Mouse (Mus musculus) liver, embryonic 12.5 days (tissue): ENCODE measurements around the gene Nrp1. TPM values are rescaled to one million over a fixed set of nuclear protein-coding genes. Genes with fewer than 3 reads are reported as not detected.

Experiments
- ATAC-seq: fragments of 200-750 bp; cut with Nextera tagmentation; 2 replicates; pipeline ENCODE4 v1.8.0; 2017; ENCODE audit warnings: moderate number of reproducible peaks, mild to moderate bottlenecking, moderate library complexity
- H3K27ac ChIP-seq: fragments of 300-500 bp; sonication (generic); 2 replicates; pipeline ENCODE4 v1.5.1; 2016; ENCODE audit warnings: mild to moderate bottlenecking
- H3K27me3 ChIP-seq: fragments of 300-500 bp; sonication (generic); replicated peaks from 2 replicates; pipeline ENCODE4 v1.6.1; 2016; ENCODE audit warnings: mild to moderate bottlenecking, moderate library complexity
- H3K36me3 ChIP-seq: fragments of 300-500 bp; sonication (generic); 2 replicates; pipeline ENCODE4 v1.6.1; 2016; ENCODE audit warnings: mild to moderate bottlenecking, moderate library complexity
- H3K4me1 ChIP-seq: fragments of 300-500 bp; sonication (generic); 2 replicates; pipeline ENCODE4 v1.6.1; 2016
- H3K4me2 ChIP-seq: fragments of 300-500 bp; sonication (generic); 2 replicates; pipeline ENCODE4 v1.6.1; 2016; ENCODE audit warnings: mild to moderate bottlenecking, moderate library complexity
- H3K4me3 ChIP-seq: fragments of 300-500 bp; sonication (generic); 2 replicates; pipeline ENCODE4 v1.5.1; 2016; ENCODE audit warnings: mild to moderate bottlenecking, moderate library complexity
- H3K9ac ChIP-seq: fragments of 300-500 bp; sonication (generic); 2 replicates; pipeline ENCODE4 v1.6.1; 2016; ENCODE audit warnings: mild to moderate bottlenecking, moderate library complexity
- H3K9me3 ChIP-seq: fragments of 300-500 bp; sonication (generic); replicated peaks from 2 replicates; pipeline ENCODE4 v1.6.1; 2016; ENCODE audit warnings: mild to moderate bottlenecking, moderate library complexity
- WGBS: fragments of 180-500 bp; shearing (Covaris S2); methylation state at CpG from one replicate; pipeline ENCODE4 v1.1.7; 2016; ENCODE audit not compliant: insufficient replicate concordance; 5-methylcytosine and 5-hydroxymethylcytosine counted together
- polyA plus RNA-seq: library from polyadenylated mRNA; unstranded; fragments of >200 nt; fragmentation: Nextera tagmentation; extraction: Ambion mirVana; gene quantifications from 2 replicates; pipeline ENCODE4 v1.2.1, GENCODE M21; 2016

Nrp1 gene
- polyA plus RNA-seq, 1 experiment from 2014 or later = 32.0 TPM

DNA sequence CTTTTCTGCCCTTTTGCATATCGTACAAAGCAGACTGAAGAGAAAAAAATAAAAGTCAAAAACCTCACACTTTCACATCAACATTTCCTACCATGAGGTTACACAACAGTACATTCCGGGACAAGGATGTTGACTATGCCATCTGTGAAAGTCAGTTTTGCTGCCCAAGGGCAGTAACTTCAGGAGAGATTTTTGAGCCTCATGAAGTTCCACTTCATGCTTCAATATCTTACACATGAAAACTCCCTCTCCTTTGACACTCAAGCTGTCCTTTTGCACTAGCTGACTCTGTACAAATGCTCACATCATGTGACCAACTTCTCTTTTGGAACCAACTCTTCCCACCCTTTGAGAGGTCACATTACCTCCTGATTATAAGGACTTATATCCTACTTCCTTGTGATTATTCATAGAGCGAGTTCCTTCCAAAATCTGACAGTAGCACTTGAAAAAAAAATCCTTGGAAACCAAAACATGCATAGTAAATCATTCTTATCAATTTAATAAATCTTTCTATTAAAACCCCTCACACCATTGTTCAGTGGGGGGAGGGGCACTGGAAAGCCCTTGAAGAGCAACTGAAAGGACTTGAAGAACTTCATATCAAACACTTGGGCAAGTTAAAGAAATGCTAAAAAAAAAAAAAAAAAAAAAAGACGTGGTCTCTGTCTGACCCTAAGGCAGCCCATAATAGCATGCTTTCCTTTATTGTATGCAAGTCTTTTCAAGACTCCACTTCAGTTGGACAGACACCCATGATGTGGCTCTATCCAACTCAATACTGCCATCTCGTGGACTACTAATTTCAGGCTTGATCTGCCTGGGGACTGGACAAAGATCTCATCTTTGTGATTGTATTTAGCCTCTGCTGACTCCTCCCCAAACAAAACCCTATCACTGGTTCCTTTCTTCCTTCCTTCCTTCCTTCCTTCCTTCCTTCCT, 133.0 kb downstream of the Nrp1 start:
- H3K9me3 ChIP-seq = no peaks in the 10 kb centered on the region
- ATAC-seq = peak; percentile 44; the same call in 1 of the 2 replicates
- no peak overlapping the region for H3K27ac ChIP-seq
- H3K4me2 ChIP-seq = no peak overlapping the region
- no peaks in the 10 kb centered on the region for H3K27me3 ChIP-seq
- peaks cover 6% of the 10 kb centered on the region; the same call in 1 of the 2 replicates for H3K4me1 ChIP-seq
- H3K4me3 ChIP-seq = no peak overlapping the region
- peaks cover 5% of the 10 kb centered on the region for H3K36me3 ChIP-seq
- 38% methylated on average over 5 of the region's 5 CpGs for WGBS
- no peak overlapping the region for H3K9ac ChIP-seq

DNA sequence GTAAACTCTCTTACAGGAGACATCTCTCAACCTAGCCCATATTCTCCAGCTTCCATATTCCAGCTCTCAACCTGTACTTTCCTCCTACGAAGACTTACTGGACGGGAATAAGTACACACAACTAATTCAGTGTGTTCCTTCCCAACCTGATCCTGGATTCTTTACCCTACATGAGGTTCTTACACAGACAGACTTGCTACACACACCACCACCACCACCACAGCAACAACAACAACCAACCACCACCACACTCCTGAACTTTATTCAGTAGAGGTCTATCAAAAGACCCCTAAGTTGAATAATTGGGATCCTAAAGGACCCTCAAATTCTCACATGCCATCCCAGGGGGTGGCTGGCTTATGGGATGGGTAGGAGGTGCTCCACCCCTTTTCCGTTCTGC, 135.4 kb downstream of the Nrp1 start:
- 76% methylated on average over 3 of the region's 3 CpGs for WGBS
- H3K9me3 ChIP-seq = no peaks in the 10 kb centered on the region
- H3K36me3 ChIP-seq = peaks cover 7% of the 10 kb centered on the region
- H3K27ac ChIP-seq = no peak overlapping the region
- peaks cover 6% of the 10 kb centered on the region; the same call in 1 of the 2 replicates for H3K4me1 ChIP-seq
- no peaks in the 10 kb centered on the region for H3K27me3 ChIP-seq
- ATAC-seq = no peak
- H3K9ac ChIP-seq = no peak overlapping the region
- no peak overlapping the region for H3K4me3 ChIP-seq
- H3K4me2 ChIP-seq = no peak overlapping the region

DNA sequence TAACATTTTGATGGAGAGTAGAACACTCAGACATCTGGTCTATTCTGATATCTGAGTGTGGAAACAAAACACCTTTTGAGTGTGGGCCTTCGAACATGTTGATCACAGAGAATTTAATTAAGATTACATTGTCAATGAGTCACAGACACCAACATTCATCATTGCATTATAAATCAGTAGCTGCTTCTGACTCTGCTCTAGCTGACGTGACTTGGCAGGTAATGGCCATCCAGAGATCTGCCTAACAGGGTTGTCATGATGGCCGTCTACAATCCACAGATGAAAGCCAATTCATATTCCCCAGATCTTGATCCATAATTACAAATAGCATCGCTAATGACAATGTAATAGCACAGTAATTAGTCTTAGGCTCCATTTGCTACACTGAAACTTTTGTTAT, 140.4 kb downstream of the Nrp1 start:
- Histone ChIP-seq H3K4me3 (no peak overlapping the region), H3K27ac (no peak overlapping the region), H3K4me2 (no peak overlapping the region), H3K9ac (no peak overlapping the region), H3K36me3 (peaks cover 18% of the 10 kb centered on the region), H3K9me3 (no peaks in the 10 kb centered on the region), H3K27me3 (no peaks in the 10 kb centered on the region), H3K4me1 (no peaks in the 10 kb centered on the region)
- 67% methylated on average over 4 of the region's 4 CpGs for WGBS
- ATAC-seq = no peak

DNA sequence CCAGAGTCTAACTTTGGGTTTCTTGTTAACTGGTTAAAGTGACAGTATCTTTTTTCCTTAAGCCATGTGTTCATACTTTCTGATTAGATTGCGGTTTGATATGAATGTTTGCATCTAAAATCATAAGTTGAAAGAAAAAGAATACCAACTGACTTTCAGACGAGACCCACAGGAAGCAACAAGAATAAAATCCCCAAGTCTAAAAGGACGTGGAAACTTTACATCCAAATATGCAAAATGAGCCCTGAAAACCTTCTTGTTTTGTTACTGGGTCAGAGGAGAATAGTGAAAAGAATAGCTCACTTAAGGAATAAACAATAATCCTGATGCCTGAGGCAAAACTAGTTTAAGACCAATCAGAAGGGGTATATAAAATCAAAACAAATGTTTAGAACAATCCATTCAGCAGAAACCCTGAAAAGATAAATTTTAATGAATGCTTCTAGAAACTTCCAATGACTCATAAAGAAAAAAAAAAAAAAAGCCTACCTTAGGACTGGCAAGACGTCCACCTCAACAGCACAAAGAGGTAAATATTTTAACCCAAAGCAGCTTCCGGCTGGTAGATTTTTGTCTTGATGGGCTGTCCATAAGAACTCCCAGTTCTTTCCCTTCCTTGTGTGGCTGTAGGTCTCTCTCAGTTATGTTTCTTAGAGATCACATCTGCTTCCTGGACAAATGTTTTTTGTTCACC, 145.9 kb downstream of the Nrp1 start:
- Histone ChIP-seq H3K9me3 (no peaks in the 10 kb centered on the region), H3K27me3 (no peaks in the 10 kb centered on the region), H3K4me1 (no peaks in the 10 kb centered on the region), H3K9ac (no peak overlapping the region), H3K4me2 (no peak overlapping the region), H3K4me3 (no peak overlapping the region), H3K27ac (no peak overlapping the region), H3K36me3 (peaks cover 16% of the 10 kb centered on the region)
- WGBS = 60% methylated on average over 5 of the region's 5 CpGs
- no peak for ATAC-seq

DNA sequence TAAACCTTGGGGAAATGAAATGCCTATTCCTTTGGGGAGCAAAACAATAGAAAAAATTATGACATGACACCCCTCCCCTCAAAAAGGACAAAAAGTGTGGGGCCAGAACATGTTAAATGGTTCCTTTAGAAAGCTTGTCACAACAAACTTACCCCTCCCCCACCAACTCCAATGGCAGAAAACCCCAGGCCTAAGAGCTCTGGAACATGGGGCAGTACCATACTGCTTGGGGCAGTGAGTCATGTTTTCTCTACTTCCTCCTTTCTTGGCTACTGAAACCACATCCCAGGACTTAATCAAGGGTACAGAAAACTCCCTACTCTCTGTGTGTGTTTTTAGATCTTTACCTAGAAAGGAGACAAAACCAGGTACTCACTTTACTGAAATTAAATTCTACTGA, 147.5 kb downstream of the Nrp1 start:
- H3K27me3 ChIP-seq = no peaks in the 10 kb centered on the region
- H3K4me1 ChIP-seq = no peaks in the 10 kb centered on the region
- no peaks in the 10 kb centered on the region for H3K9me3 ChIP-seq
- ATAC-seq = no peak
- H3K9ac ChIP-seq = no peak overlapping the region
- H3K36me3 ChIP-seq = peaks cover 16% of the 10 kb centered on the region
- no peak overlapping the region for H3K4me2 ChIP-seq
- H3K4me3 ChIP-seq = no peak overlapping the region
- no peak overlapping the region for H3K27ac ChIP-seq

DNA sequence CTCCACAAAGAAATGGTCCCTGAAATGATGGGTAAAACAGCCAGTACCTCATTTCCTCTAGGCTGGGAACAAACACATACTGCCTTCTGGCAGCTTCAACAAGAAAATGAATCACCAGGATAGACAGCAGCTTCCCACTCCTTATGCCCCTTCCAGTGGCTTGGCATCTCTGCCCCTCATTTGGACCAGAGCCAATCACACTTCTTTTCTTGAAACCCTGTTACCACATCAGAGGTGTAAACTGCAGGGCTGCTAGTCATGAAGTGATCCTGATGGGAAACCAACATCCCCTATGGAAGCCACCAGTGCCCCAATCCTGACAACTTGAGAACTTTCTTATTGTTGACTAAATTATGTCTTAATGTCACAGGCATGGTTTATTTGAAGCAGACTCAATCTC, 150.3 kb downstream of the Nrp1 start:
- H3K9ac ChIP-seq = no peak overlapping the region

DNA sequence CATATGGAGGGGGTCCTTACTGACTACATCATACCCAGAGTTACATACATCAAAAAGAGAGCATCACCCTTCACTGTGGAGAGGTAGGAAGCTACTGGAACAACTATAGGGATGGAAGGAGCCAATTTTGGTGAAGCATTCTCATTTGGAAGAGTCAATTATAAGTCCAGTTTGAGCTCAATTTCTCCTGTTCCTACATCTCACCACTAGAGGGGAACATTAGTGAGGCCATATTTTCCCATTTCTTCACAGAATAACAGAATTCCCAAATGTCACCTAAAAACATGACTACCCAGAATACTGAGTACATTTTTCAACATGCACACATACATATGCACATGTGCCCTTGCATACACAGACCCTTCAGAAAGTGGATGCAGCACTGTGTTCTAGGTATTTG, 152.6 kb downstream of the Nrp1 start:
- H3K4me3 ChIP-seq = no peak overlapping the region
- H3K36me3 ChIP-seq = no peaks in the 10 kb centered on the region
- ATAC-seq = no peak
- no peaks in the 10 kb centered on the region for H3K9me3 ChIP-seq
- no peaks in the 10 kb centered on the region for H3K27me3 ChIP-seq
- H3K4me1 ChIP-seq = no peaks in the 10 kb centered on the region
- no peak overlapping the region for H3K27ac ChIP-seq
- H3K4me2 ChIP-seq = no peak overlapping the region
- no peak overlapping the region for H3K9ac ChIP-seq

More for the DNA sequence above, 150.3 kb downstream of the Nrp1 start:
- Histone ChIP-seq H3K4me1 (no peaks in the 10 kb centered on the region), H3K4me2 (no peak overlapping the region), H3K36me3 (no peaks in the 10 kb centered on the region), H3K4me3 (no peak overlapping the region), H3K9me3 (no peaks in the 10 kb centered on the region), H3K27me3 (no peaks in the 10 kb centered on the region), H3K27ac (no peak overlapping the region)
- no peak for ATAC-seq

DNA sequence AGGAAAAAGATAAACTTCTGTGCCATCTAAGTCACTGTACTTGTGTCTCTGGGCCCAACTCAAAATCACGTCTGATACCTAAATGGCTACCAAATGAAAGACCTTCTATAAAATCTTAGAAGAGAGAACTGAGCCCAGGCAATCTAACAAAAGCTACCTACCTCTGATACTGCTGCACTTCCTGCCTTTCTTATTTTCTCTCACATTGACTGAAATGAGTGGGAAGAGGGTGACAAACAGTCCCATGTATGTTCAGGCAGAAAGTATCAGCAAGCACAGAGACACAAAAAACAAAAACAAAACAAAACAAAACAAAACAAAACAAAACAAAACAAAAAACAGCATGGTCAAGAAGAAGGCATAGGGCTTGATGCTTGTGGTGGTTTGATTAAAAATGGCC, 153.3 kb downstream of the Nrp1 start:
- H3K9ac ChIP-seq = no peak overlapping the region
- no peaks in the 10 kb centered on the region for H3K9me3 ChIP-seq
- H3K27me3 ChIP-seq = no peaks in the 10 kb centered on the region
- WGBS = 50% methylated on average over 1 of the region's 1 CpGs
- no peaks in the 10 kb centered on the region for H3K4me1 ChIP-seq
- H3K4me3 ChIP-seq = no peak overlapping the region
- no peak overlapping the region for H3K27ac ChIP-seq
- no peaks in the 10 kb centered on the region for H3K36me3 ChIP-seq
- no peak for ATAC-seq
- no peak overlapping the region for H3K4me2 ChIP-seq

DNA sequence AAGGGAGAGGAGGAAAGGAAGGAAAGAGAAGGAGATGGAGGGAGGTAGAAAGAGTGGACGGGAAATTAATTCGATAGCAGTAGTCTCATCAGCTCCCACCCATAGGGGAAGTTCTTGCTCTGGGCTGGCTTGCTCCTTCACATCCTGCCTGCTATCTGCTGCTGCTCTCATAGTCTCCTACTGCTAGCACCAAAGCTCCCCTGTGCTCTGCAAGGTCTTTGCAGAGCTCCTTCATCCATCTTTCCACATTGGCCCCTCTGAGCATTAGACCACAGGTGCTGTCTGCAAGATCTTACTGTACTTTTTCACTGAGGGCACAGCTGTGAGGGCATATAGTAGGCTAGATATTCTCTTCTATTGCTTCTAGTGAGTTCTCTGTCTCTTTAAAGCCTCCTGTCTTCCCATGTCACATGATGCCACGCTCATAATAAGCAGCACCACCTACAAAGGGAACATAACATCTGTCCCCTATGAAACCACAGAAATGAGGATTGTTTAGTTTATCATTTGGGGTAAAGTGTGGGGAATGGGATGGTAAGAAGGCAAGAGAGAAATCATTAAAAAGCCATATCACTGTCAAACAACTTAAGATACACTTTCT, 158.5 kb downstream of the Nrp1 start:
- ATAC-seq = no peak
- H3K4me1 ChIP-seq = no peaks in the 10 kb centered on the region
- no peaks in the 10 kb centered on the region for H3K27me3 ChIP-seq
- no peaks in the 10 kb centered on the region for H3K9me3 ChIP-seq
- no peak overlapping the region for H3K4me3 ChIP-seq
- 40% methylated on average over 3 of the region's 3 CpGs for WGBS
- H3K27ac ChIP-seq = no peak overlapping the region
- H3K36me3 ChIP-seq = no peaks in the 10 kb centered on the region
- no peak overlapping the region for H3K9ac ChIP-seq
- no peak overlapping the region for H3K4me2 ChIP-seq

DNA sequence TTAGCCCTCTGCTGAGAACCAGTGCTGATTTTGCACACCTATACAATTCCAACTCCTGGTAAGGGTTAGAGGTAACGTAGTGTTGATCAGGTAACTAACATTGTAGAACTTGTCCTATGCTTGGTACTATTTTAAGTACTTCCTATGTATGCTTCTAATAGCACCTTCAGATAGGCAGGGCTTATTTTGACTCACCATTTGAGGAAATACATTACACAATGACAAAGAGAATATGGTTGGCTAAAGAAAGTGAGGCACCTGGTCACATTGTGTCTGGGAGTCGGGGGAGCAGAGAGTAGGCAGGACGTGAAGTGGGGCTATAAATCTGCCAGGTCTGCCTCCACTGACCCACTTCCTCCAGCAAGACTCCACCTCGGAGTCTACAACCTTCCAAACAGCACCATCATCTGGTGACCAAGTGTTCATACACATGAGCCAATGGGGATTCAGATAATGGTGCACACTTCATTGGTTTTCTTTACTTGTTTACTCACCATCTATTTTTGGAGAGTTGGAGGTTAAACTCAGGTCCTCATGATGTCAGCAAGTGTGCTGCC, 159.2 kb downstream of the Nrp1 start:
- ATAC-seq = no peak
- 30% methylated on average over 4 of the region's 4 CpGs for WGBS
- Histone ChIP-seq H3K4me3 (no peak overlapping the region), H3K27me3 (no peaks in the 10 kb centered on the region), H3K9ac (no peak overlapping the region), H3K9me3 (no peaks in the 10 kb centered on the region), H3K36me3 (no peaks in the 10 kb centered on the region), H3K4me2 (no peak overlapping the region), H3K27ac (no peak overlapping the region), H3K4me1 (no peaks in the 10 kb centered on the region)

DNA sequence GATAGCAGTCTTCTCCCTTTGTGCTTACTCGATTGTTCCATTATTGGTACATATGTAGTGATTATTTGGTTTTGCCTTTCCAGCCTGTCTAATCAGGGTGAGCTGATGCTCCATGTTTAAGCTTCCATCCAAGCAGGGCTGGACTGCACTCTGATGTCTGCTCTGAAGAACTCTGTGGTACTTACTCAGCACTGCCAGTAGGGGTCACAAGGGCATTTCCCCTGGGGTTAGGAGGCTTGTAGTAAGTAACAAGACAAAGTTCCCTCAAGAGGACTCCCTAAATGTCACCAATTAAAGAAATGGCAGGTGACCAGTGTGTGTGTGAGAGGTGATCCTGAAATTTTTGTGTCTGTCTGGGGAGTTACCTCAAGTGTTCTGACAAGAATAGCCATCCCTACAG, 161.0 kb downstream of the Nrp1 start:
- Histone ChIP-seq H3K4me3 (no peak overlapping the region), H3K4me1 (no peaks in the 10 kb centered on the region), H3K27me3 (no peaks in the 10 kb centered on the region), H3K36me3 (no peaks in the 10 kb centered on the region), H3K27ac (no peak overlapping the region), H3K4me2 (no peak overlapping the region), H3K9me3 (no peaks in the 10 kb centered on the region), H3K9ac (no peak overlapping the region)
- WGBS = 52% methylated on average over 1 of the region's 1 CpGs
- ATAC-seq = peak; percentile 46; the same call in 1 of the 2 replicates

DNA sequence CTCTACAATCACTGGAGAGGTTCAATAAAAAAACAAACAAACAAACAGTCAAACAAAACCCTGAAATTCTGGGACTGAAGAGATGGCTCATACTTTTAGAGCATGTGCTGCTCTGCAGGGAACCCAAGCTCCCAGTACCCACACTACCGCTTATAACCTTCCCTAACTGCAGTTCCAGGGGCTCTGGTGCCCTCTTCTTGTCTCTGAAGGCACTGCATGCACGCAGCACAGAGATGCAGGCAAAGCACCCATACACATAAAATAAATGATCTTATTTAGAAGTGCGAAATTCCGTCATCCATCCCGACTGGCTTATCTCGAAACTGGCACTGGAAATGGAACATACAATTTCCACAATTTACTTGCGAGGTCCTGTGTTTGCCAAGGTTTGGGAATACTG, 165.4 kb downstream of the Nrp1 start:
- H3K9me3 ChIP-seq = no peaks in the 10 kb centered on the region
- H3K9ac ChIP-seq = no peak overlapping the region
- no peak for ATAC-seq
- H3K4me2 ChIP-seq = no peak overlapping the region
- no peak overlapping the region for H3K4me3 ChIP-seq
- no peaks in the 10 kb centered on the region for H3K36me3 ChIP-seq
- H3K4me1 ChIP-seq = no peaks in the 10 kb centered on the region
- H3K27ac ChIP-seq = no peak overlapping the region
- H3K27me3 ChIP-seq = no peaks in the 10 kb centered on the region
- WGBS = 38% methylated on average over 7 of the region's 7 CpGs
